Mouse (Mus musculus) skeletal muscle tissue, adult 2 months (tissue): ENCODE data around the gene Platr25.
"Not testable (repeated sequence)": the region's sequence is repeated elsewhere in the genome, so short reads cannot be mapped to it uniquely, and the experiment has no call there.

Experiments used
- DNase-seq: peaks from one replicate; pipeline ENCODE4 v3.0.0-alpha.2; 2012; ENCODE audit warnings: low read depth, low spot score

The Platr25 gene

DNA sequence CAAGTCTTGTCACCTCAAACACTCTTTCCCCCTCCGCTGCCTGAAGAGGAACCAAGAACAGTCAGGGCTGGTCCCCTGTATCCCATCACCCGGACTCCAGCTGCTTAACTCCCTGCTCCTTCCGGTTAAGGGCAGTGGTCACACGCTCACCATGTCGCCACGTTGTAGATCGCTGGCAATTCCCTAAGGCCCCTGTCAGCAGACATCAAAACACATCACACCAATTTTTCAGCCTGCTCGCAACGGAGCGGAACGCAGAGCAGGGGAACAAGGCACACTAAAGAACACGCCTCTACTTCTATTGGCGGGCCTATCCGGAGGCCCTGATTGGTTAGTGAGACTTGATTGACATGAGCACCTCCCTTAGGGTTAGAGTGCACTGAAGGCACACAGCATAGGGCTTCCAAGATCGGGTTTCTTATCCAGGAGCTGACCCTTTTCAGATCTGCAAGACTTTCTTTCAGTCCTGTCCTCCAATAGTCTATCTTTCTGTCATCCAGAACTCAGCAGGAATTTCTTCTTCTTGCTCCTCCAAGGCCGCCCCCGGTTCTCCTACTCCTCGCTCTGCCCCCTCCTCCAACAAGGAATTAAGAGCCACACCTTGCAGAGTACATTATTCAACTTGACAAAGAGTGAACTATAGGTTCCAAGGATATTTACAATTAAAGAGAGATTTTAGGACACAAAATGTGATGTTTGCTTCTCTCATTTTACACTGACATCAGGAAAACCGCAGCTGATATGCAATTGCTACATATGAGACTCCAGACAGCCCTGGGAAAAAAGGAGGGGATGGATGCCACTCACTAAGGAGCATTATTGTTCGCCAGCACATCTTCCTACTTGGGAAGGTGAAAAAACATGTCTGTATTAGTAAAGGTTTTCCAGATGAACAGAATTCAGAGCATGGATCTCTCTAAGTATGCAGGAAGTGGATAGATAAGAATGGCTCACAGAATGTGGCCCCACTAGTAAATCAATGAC lies at the start of gene Platr25:
Gene Platr25, minus strand, starts transcription at position 278 of the 984 bp plus-strand sequence.
- peak; percentile 25 for DNase-seq

DNA sequence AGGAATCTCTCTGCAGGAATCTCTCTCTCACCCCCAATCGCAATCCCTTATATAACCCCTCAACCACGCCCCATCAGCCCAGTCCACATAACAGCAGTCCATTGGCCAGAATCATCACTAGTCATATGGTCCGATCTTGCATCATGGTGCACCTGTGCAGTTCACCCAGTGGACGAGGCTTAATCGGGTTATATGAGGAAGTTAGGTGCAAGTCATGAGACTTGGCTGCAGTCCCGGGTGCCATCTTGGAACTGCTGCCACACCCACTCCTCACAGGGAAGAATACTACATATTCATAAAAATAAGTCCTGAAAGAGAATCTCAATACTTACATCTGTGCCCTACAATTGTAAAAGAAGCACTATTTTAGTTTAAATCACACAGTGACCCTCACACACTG lies 47.5 kb upstream of the Platr25 start:
- DNase-seq, result not testable (repeated sequence)

DNA sequence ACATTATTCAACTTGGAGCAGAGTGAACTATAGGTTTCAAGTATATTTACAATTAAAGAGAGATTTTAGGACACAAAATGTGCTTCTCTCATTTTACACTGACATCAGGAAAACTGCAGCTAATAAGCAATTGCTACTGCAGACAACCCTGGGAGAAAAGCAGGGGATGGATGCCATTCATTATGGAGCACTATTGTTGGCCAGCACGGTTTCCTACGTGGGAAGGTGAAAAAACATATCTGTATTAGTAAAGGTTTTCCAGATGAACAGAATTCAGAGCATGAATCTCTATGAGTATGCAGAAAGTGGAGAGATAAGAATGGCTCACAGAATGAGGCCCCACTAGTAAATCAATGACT lies 25.6 kb upstream of the Platr25 start:
- DNase-seq, result not testable (repeated sequence)

DNA sequence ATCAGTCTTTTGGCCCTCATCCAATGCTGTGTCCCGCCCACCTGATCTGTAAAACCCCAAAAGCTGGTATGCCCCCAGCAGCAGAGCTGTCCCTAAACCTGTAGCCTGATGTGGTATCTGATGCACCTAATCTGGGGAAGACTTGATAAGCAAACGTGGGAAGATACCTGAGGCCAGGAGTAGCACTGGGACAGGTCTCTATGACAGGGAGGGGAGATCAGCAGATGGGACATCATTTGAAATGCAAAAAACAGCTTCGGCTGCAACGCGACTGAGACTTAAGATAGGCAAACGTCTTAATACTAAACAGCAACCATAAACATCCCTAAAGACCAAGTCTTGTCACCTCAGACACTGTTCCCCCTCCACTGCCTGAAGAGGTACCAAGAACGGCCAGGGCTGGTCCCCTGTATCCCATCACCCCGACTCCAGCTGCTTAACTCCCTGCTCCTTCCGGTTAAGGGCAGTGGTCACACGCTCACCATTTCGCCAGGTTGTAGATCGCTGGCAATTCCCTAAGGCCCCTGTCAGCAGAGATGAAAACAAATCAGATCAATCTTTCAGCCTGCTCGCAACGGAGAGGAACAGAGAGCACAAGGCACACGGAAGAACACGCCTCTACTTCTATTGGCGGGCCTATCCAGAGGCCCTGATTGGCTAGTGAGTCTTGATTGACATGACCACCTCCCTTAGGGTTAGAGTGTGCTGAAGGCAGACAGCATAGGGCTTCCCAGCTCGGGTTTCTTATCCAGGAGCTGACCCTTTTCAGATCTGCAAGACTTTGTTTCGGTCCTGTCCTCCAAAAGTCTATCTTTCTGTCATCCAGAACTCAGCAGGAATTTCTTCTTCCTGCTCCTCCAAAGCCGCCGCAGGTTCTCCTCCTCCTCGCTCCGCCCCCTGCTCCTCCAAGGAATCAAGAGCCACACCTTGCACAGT lies 25.0 kb upstream of the Platr25 start, which contains the start of gene Gm5141:
Gene Gm5141, minus strand, starts transcription at position 610 of the 936 bp plus-strand sequence.
- DNase-seq, result peak; percentile 10

GRCm38 (mm10) chr13:62763806-62764205 lies 3.3 kb upstream of the Platr25 start:
- not testable (repeated sequence) for DNase-seq

DNA sequence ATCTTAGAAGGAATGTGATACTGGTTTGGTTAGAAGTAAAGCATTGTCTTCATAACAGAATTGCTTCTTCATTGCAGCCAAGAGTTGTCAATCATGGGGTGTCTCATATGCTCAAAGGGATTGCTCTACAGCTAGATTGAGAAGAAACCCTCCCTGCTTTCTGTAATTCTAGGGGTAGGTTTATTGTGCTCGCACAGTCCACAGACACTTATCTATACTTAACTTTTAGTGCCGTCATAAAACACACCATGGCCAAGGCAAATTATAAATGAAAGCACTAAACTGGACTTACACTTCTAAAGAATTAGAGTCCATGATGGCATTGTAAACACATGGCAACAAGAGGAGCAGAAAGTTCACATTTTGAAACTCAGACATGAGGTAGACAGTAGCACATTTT lies 27.2 kb downstream of the Platr25 start:
- no peak for DNase-seq

GRCm38 (mm10) chr13:62712611-62713010 lies 47.9 kb downstream of the Platr25 start:
- not testable (repeated sequence) for DNase-seq

DNA sequence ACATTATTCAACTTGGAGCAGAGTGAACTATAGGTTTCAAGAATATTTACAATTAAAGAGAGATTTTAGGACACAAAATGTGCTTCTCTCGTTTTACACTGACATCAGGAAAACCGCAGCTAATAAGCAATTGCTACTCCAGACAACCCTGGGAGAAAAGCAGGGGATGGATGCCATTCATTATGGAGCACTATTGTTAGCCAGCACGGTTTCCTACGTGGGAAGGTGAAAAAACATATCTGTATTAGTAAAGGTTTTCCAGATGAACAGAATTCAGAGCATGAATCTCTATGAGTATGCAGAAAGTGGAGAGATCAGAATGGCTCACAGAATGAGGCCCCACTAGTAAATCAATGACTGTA lies 75.2 kb downstream of the Platr25 start:
- DNase-seq, result not testable (repeated sequence)

DNA sequence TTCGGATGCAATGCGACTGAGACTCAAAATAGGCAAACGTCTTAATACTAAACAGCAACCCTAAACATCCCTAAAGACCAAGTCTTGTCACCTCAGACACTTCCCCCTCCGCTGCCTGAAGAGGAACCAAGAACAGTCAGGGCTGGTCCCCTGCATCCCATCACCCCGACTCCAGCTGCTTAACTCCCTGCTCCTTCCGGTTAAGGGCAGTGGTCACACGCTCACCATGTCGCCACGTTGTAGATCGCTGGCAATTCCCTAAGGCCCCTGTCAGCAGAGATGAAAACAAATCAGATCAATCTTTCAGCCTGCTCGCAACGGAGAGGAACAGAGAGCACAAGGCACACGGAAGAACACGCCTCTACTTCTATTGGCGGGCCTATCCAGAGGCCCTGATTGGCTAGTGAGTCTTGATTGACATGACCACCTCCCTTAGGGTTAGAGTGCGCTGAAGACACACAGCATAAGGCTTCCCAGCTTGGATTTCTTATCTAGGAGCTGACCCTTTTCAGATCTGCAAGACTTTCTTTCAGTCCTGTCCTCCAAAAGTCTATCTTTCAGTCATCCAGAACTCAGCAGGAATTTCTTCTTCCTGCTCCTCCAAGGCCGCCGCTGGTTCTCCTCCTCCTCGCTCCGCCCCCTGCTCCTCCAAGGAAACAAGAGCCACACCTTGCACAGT lies 75.8 kb downstream of the Platr25 start:
- DNase-seq, result peak; percentile 13

- DNase-seq, result no peak
Measured at GRCm38 (mm10) chr13:62653369-62653743, 107.2 kb downstream of the Platr25 start.

GRCm38 (mm10) chr13:62652681-62653368 lies 107.7 kb downstream of the Platr25 start:
- peak; percentile 77 for DNase-seq

- DNase-seq, result peak; percentile 11
Measured at GRCm38 (mm10) chr13:62627071-62627470, 133.4 kb downstream of the Platr25 start.

DNA sequence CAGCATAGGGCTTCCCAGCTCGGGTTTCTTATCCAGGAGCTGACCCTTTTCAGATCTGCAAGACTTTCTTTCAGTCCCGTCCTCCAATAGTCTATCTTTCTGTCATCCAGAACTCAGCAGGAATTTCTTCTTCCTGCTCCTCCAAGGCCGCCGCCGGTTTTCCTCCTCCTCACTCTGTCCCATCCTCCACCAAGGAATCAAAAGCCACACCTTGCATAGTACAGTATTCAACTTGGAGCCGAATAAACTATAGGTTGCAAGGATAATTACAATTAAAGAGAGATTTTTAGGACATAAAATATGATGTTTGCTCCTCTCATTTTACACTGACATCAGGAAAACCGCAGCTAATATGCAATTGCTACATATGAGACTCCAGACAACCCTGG lies 136.2 kb downstream of the Platr25 start:
- not testable (repeated sequence) for DNase-seq

DNA sequence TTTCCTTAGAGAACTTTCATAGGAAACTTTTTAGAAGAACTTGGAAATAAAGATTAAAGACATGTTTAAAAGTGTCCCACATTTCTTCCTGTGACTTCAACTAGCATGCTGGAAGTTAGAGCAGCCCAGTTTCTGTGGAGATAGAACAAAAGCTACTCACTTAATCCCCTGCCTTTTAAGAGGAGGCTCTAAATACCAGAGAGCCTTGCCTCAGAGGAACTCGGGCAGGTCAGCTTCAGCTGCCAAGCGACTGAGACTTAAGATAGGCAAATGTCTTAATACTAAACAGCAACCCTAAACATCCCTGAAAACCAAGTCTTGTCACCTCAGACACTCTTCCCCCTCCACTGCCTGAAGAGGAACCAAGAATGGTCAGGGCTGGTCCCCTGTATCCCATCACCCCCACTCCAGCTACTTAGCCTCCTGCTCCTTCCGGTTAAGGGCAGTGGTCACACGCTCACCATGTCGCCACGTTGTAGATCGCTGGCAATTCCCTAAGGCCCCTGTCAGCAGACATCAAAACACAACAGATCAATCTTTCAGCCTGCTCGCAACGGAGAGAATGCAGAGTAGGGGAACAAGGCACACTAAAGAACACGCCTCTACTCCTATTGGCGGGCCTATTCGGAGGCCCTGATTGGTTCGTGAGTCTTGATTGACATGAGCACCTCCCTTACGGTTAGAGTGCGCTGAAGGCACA lies 136.8 kb downstream of the Platr25 start, which contains the start of gene 6720489N17Rik:
Gene 6720489N17Rik, minus strand, starts transcription at position 606 of the 700 bp plus-strand sequence.
- DNase-seq, result peak; percentile 54
